Mouse (Mus musculus): ENCODE results near the gene Rasgrf1. TPM values are rescaled to one million over a fixed set of nuclear protein-coding genes. Genes with fewer than 3 reads are reported as not detected.

The Rasgrf1 gene
- polyA plus RNA-seq, 3 experiments from 2014 or later = 0.30 to 0.47 TPM; not detected in 1

DNA sequence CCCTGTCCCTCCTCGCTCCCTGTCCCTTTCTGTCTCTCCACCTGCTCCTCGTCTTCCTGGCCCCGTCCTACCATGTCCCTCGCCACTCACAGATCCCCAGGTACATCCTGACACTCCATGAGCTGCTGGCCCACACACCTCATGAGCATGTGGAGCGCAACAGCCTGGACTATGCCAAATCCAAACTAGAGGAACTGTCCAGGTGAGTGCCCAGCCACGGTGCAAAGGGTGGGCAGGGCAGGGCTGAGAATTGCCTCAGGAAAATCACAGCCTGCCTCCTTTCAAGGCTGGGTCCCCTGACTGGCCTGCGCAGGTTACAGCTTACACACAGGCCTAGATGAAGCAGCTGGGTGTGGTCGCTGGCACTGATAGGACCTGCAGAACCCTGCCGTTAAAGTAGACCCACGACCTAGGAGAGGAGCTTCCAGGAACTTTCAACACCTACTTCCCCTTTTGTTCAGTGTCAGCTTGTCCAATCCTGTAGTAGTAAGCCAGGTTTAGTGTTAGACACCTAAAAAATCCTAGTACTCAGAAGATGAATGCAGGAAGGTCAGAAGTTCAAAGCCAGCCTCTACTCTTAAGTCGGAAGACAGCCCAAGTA is 61.3 kb downstream of the Rasgrf1 start:
- ATAC-seq = no peak

DNA sequence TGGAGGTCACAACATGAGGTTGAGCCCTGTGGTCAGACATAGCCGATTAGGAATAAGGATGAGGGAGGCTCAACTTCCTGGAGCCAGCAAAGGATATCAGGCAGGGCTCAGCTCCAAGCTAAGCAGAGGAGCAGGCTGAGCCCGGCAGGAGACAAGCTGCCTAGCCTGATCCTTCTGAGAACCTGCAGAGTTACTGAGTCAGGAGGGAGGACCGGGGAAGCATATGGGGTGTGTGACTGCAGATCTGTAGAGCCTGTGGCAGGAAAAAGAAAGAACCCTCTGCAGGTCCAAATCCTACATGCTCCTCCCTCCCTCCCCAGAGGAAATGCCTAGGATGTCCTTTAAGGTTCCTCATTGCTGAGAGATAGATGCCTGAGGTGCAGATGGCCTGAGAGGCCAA is 62.6 kb downstream of the Rasgrf1 start:
- ATAC-seq = no peak

DNA sequence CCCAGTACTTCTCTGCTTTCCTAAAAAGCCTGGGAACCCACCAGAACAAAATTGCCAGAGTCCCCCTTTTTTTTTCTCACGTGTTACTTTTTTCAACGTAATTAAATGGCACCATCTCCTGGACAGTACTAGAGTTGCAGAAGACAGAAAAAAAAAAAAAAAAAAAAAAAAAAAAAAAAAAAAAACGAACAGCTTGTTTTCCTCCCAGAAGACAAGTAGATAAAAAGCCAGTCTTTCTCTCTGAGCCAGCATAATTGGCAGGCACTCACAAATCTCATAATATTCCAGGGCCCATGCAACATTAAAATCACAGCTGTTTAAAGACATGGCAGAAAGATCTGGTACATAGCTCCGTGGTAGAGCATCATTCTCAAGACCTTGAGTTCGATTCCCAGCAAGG is 64.1 kb downstream of the Rasgrf1 start:
- no peak for ATAC-seq

DNA sequence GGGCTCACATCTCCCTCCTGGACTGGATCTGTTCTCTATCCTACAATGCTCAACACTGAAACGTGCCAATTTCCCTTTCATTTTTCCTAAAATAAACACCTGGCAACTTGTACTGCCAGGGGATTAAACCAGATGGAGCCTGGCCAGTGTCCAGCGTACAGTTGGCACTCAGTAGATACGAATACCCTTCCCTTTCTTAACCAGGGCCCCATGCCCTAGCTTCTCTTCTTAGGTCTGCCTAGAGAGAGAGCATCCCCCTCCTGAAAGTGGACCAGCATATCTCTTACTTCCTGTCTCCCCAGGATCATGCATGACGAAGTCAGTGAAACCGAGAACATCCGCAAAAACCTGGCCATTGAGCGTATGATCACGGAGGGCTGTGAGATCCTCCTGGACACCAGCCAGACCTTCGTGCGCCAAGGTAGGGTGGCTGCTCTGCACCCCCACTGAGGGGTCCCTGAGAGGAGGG is 64.8 kb downstream of the Rasgrf1 start:
- ATAC-seq = no peak

DNA sequence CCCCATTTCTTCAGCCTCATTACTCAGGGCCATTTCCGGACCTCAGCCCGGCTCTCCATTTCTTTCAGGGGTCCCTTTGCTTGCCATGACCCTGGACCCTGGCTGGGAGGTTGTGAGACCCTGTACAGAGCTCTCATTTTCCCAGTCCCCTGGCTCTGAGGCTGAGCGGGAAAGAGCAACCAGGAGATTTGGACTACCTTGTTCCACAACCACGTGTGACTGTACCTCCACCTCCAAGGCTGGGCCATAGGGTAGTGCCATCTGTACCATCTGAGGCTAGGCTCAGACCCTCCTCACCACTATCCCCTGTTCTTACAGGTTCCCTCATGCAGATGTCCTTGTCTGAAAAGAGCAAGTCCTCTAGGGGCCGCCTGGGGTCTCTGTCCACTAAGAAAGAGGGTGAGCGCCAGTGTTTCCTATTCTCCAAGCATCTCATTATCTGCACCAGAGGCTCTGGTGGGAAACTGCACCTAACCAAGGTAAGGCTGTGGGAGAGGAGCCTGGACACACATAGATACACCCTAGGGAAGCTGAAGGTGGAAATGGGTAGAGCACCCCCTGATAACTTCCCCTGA is 66.7 kb downstream of the Rasgrf1 start:
- ATAC-seq = no peak

DNA sequence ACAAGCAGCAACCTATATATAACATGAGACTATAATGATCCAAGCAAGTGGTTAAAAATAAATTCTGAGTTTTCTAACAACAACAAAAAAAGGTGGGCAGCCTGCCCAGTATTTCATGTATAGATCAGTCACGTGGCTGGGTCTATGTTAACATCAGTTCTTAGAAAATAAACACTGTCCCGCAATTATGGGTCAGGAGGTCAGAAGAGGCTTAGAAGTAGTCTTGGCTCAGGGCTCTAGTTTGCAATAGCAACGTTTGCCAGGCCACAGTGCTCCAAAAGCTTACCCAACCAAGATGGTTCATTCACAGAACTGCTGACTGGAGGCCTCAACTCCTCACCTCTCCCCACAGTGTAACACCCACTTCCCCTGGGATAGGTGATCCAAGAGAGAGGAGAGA is 69.5 kb downstream of the Rasgrf1 start:
- no peak for ATAC-seq

DNA sequence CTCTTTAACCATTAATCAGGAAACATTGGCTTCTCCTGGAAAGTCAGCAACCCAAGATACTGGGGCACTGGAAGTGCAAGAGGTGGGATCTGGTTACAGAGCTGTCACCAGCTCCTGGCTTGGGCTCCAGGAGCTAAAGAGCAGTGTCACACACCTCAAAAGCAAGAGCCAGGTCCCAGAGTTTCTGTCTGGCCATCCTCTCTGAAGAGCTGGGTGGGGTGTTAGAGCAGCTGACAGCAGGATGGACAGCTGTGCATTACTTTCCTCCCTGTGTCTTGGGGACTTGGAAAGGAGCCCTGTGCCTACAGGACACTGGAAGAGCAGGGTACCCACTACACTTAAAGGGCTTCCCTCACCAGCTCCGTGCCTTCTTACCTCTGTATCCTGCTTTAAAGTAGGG is 72.5 kb downstream of the Rasgrf1 start:
- no peak for ATAC-seq

DNA sequence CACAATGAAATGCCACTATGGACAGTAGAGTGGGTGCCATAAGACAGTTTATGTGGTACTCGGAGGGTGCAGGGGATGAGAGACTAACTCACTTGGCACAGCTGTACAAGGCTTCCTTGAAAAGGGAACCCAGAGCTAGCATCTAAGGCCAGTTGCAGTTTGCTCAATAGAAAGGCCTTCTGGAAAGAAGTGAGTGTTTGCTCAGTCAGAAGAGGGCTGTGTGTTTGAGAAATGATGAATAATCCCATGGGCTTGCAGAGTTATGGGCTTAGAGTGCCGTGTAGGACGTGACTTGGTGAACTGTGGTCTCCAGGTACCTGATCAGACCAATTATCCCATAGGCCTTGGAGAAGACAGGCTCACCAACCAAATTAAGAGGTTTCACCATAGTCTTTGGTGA is 78.3 kb downstream of the Rasgrf1 start:
- no peak for ATAC-seq

DNA sequence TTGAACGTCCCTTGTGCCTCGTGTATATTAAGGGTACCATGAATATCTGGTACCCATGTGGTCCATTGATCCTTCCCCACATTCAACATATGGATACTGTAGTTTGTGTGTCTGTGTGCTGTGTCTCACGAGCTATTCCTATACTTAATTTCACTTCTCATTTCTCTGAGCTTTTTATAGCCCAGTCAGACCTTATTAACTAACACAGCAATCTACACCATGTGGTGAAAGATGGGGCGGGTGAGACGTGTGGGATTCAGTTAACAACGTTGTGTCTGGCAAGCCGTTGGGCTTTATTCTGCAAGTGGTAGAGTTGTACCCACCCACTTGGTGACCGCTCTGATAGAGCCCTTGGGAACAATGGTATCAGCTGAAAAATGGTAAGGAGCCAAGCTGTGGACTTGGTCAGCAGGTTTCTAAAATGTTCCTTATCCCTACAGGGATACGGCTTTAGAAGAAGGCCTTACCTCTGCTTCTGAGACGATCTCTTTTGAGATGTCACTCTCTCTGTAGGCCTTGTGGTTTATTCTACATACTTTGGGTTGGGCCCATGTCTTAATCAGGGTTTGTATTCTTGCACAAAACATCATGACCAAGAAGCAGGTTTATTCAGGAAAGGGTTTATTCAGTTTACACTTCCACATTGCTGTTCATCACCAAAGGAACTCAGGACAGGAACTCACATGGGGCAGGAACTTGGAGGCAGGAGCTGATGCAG is 79.3 kb downstream of the Rasgrf1 start:
- ATAC-seq = no peak

DNA sequence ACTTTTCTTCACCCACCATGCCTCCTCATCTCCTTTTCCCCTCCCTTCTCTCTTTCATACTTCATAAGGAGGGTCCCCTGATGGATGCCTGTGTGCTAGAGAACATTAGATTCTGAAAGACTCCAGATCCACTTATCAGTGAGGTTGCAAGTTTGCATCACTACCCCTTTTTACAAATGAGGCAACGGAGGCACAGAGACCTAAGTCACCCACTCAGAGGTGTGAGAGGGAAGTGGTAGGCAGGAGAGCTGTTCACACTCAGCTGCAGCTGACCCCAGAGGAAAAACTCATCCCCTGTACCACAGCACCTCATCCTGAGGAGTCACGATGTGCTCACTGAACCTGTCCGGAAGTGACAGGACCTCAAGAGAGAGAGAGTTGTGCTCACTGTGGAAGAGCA is 96.7 kb downstream of the Rasgrf1 start:
- ATAC-seq = no peak

DNA sequence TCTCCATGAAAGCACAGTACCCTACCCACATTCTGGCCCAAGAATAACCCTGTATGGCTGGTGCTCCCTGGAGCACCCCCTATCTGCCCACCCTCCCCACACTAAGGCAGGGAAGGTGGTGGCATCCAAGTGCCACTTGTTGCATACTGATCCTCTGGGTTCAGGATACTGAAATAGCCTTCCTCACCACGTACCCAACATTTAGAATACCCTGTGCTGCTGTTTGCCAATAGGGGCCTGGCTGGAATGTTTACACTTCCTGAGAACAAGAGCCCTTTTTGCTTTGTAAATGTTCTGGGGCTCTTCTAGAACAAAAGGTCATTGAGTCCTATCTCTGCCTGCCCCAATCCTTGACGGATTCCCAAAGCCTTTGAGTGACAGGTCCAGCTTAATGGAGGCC is 97.4 kb downstream of the Rasgrf1 start:
- ATAC-seq = no peak

DNA sequence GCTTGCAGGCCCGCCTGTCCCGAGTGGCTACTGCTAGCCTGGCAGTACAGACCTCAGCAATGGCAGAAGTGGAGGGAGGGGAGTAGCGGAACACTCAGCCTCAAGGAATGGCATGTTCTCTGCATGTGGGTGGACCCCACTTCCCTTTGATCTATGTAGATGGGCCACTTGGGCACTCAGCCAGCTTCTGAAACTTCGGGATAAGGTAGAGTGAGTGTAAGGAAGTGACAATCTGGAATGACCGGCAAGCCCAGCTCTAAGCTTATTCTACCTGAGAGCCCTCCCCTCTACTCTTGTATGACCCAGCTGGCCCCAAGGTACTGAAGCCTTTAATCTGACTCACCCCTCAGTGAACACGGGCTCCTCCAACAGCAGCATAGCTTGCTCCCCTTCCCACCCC is 98.4 kb downstream of the Rasgrf1 start:
- ATAC-seq = no peak

DNA sequence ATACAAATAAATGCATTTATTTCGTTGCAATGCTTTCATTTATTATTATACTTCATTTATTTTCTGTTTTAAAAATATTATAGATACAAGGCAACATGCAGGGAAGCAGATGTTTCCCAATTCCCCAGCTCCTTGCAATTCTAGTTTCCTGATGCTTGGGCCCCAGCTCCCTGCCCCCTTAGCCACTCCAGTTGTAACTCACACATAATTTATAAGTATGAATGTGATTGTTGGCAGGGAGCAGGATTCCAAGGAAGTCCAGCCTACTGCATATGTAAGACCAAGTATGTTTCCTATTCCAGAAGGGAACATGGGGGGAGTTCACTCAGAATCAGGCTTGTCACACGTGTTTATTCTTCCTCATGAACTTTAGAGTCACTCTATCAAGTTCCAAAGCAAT is 102.1 kb downstream of the Rasgrf1 start:
- no peak for ATAC-seq

DNA sequence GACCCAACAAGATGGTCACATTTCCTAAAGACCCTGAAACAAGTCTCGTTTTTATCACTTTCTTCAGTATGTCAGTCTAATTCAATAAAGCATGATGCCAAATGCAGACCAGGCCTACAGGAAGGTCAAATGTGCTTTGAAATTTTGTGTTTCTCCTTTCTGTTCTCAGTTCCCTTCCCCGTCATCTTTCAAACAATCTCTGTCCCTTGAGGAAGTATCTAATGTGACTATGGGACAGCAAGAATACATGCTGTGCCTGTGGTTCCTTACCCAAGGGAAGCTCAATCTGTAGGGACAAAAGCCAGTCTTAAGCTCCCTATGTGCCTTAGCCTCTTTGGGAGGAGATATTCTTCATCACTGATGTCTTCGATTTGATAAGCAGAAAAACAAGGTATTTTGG is 104.9 kb downstream of the Rasgrf1 start:
- ATAC-seq = no peak

DNA sequence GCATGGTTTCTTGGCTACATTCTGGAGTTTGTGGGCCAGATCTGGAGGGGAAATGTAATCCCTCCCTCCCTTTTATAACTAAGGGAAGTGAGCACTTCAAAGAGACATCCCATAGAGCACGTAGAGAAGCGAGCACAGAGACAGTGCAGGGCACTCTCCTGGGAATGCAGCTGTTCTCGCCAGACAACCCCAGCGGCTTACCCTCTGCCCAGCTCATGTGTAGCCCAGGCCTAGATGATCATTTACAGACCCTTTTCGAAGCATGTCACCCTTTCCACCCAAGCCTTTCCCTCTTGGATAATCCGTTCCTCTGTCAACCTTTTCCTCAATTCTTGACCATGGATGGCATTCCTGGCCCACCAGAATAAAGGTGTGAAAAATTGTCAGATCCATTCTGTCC is 106.5 kb downstream of the Rasgrf1 start:
- ATAC-seq = no peak

DNA sequence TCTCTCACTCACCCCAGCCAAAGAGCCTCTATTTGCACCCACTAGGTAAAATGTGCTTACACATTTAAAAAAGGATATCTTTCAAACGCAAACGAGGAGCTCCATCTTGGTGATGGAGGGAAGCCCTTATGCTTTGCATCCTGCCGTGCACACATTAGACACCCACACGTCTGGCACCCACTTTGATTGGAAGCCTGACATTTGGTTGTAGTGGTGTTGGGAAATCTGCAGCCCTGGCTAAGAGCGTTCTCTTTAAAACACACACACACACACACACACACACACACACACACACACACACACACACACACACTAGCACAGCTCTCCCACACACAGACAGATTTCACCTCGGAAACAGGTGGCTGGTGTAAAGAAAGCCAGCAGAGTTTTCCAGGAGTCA is 111.2 kb downstream of the Rasgrf1 start:
- no peak for ATAC-seq

DNA sequence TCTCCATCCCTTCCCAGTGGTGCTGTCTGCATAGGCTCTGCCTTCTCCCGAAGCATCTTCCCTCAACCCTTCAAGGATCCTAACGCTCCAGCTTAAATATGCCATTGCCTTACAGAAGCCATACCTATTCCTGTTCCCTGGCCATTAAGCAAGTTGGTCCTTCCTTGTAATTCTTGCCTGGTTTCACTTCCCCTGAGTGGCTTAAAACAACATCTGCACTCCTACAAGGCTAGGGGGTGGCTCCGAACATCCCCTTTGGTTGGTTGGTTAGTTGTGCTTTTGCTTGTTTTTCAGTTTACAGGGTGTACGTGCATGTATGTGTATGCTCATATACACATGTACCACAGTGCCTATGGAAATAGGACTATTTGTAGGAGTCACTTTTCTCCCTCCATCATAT is 111.7 kb downstream of the Rasgrf1 start:
- no peak for ATAC-seq

DNA sequence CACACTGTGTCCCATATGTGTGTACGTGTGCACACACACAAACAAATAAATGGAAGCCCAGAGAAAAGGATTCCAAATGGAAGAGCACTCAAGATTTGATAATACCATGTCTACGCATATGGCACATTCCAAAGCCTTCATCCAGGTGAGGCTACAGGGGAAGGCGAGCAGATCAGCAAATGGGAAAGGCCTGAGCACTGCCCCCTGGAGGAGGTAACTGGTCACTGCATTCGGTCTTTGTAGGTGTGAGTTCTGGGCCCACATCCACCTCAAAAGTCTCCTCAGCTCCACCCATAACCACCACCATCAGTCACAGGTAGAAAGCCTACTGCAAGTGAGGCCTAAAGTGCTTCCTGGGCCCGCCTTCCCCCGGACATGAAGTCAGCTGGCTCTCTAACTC is 118.0 kb downstream of the Rasgrf1 start:
- ATAC-seq = no peak

DNA sequence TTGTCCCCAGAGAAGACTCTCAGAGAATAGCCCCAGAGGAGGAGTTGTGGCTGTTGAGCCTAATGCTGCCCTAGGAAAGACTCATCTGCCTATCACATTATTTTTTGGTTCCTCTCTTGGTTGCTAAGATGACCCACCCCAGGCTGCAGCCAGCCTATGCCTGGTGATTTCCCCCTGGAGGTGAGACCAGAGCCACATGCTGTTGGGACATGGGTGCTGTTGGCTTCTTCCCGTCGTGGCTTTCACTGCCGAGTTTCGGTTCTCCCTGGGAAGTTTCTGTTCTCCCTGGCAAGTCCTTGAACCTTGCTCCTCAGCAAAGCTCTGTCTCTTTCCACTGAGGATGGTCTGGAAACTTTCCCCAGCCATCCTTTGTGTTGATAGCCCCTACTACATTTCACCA is 124.2 kb downstream of the Rasgrf1 start:
- no peak for ATAC-seq

DNA sequence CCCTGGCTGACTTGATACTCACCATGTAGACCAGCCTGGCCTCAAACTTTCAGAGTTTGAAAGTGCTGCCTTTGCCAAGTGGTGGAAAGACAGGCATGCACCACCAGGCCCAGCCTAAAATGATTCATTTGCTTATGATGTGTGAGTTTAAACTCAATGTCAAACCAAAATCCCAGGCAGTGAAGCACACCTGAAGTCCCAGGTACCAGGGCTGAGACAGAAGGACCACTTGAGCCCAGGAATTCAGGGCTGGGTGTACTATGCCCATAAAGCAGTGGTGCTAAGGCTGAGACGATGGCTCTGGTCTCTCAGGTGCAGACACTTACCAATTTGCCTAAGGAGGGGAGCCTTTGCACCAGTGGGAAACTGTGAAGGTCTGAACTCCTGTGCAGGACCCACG is 125.5 kb downstream of the Rasgrf1 start:
- no peak for ATAC-seq

DNA sequence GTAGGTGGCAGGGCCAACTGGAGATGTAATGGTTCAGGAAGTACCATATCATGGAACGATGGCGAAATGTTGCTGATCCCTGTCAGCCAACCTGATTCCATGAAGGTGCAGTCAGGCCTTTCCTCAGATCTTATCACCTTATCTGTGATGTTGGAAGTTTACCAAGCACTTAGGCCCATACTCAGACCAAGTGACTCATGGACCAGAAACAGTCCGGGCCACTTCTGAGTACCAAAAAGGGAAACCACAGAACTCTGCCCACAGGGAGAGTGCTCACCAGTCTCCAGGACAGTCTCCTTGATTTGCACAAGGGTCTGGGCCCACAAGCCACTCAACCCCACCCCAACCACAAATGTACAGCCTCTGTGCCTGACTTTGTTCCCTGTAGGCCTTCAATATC is 126.1 kb downstream of the Rasgrf1 start:
- ATAC-seq = no peak

DNA sequence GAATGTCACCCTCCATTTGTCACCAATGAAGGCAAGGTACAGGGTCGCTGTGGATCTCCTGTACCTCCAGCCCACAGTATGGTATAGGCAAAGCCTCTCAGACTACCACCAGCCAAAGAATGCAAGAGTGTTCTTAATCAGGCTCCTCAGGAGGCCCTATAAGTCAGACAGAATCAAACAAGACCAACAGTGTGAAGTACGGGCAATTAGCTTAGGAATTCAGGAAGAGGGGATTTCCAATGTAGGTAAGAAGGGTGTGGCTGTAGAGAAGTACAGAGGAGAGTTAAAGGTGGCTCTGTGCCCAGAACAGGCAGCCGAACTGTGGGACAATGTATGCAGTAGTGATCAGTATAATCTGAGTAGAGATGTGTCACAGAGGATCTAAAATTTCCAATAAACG is 126.6 kb downstream of the Rasgrf1 start:
- no peak for ATAC-seq

DNA sequence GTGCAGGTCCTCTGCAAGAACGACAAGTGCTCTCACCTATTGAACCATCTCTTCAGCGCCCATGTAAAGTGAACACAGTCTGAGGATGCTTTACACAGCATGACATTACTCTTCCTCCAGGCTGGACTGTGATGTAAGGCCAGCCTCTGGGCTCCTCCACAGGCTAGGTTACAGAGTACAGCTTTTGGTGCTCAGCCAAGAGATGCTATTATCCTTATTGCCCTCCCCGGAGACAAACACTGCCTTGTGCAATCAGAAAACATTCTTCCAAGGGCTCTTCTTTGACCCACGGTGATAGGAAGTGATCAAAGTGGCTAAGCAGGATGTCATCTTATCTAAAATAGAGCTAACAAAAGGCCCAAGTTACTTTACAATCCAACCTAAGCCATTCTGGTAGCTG is 128.8 kb downstream of the Rasgrf1 start:
- no peak for ATAC-seq

DNA sequence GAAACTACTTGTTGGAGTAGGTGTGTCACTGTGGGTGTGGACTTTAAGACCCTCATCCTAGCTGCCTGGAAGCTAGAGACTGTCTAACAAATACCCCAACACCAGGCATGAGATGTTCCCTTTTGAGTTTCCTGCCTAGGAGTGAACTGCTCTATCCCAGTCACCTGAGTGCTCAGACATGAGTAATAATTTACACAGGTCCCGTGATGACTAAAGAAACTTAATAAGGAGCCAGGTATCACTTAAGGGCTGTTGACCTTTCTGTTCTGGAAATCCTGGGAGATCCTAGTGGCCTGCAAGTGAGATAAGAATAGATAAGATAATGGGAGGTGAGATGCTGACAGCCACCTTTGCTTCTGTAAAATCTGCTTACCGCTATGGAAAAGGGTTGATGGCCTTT is 131.2 kb downstream of the Rasgrf1 start:
- ATAC-seq = no peak

DNA sequence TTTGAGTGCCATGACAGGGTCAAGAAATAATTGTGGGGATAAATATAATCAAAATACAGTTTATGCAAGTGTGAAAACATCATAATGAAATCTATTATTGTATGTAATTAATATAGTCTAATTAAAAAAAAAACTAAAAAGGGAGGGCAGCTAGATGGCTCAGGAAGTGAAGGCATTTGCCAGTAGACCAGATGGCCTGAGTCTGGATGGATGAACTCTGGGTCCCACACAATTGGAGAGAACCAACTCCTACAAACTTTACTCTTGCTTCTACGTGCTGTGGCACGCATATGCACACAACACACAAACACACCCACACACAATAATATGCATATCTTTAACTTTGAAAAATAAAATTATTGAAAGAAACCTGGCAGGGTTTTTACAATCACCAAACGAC is 131.8 kb downstream of the Rasgrf1 start:
- ATAC-seq = no peak

Measured in inflammation-experienced regulatory T-cells, adult 6 months (primary cell).